Mouse (Mus musculus) 3134 (cell line): Measurements from ENCODE around the gene Gm43191.
"Not testable (repeated sequence)": the region's sequence is repeated elsewhere in the genome, so short reads cannot be mapped to it uniquely, and the experiment has no call there.

Experiments used
- DNase-seq: peaks from one replicate; pipeline ENCODE4 v3.0.0-alpha.2; 2011; ENCODE audit warnings: low spot score; ENCODE audit not compliant: insufficient read length; ENCODE audit errors: extremely low read depth

Gm43191 gene

GRCm38 (mm10) chr3:116681160-116681559 lies at the start of gene Gm43191:
Gene Gm43191, minus strand, starts transcription at chr3:116681260.
- DNase-seq, result no peak

GRCm38 (mm10) chr3:116729483-116730174 lies 48.6 kb upstream of the Gm43191 start:
- no peak for DNase-seq

GRCm38 (mm10) chr3:116726807-116727206 lies 45.7 kb upstream of the Gm43191 start:
- no peak for DNase-seq

- DNase-seq, result no peak
Observed at GRCm38 (mm10) chr3:116723496-116724481, 42.7 kb upstream of the Gm43191 start.

GRCm38 (mm10) chr3:116722980-116723379 lies 41.9 kb upstream of the Gm43191 start:
- DNase-seq, result no peak

- DNase-seq, result no peak
Observed at GRCm38 (mm10) chr3:116718951-116719350, 37.9 kb upstream of the Gm43191 start.

GRCm38 (mm10) chr3:116713031-116713430 lies 32.0 kb upstream of the Gm43191 start:
- no peak for DNase-seq

GRCm38 (mm10) chr3:116712436-116712881 lies 31.4 kb upstream of the Gm43191 start, which contains the start of gene Slc35a3:
Gene Slc35a3, minus strand, starts transcription at chr3:116712831.
- DNase-seq, result no peak

GRCm38 (mm10) chr3:116711624-116712435 lies 30.8 kb upstream of the Gm43191 start:
- peak; percentile 86 for DNase-seq

- DNase-seq, result peak; percentile 10
Observed at GRCm38 (mm10) chr3:116710941-116711340, 29.9 kb upstream of the Gm43191 start.

- DNase-seq, result no peak
Observed at GRCm38 (mm10) chr3:116705637-116706204, 24.7 kb upstream of the Gm43191 start.

GRCm38 (mm10) chr3:116703835-116704234 lies 22.8 kb upstream of the Gm43191 start:
- DNase-seq, result no peak

GRCm38 (mm10) chr3:116702647-116703272 lies 21.7 kb upstream of the Gm43191 start:
- DNase-seq, result no peak

GRCm38 (mm10) chr3:116701601-116702000 lies 20.5 kb upstream of the Gm43191 start:
- no peak for DNase-seq

- no peak for DNase-seq
Observed at GRCm38 (mm10) chr3:116698786-116699185, 17.7 kb upstream of the Gm43191 start.

GRCm38 (mm10) chr3:116695666-116695985 lies 14.6 kb upstream of the Gm43191 start:
- DNase-seq, result no peak

GRCm38 (mm10) chr3:116694955-116695665 lies 14.1 kb upstream of the Gm43191 start:
- DNase-seq, result no peak

- no peak for DNase-seq
Observed at GRCm38 (mm10) chr3:116694312-116694711, 13.3 kb upstream of the Gm43191 start.

- not testable (repeated sequence) for DNase-seq
Observed at GRCm38 (mm10) chr3:116664281-116664680, 16.8 kb downstream of the Gm43191 start.
